In genomic region chr16:32641440-32642219, GRCm38 (mm10) we compare ENCODE assay signal across 18 mouse cellular contexts. TPM values are rescaled to one million over a fixed set of nuclear protein-coding genes. Genes with fewer than 3 reads are reported as not detected.
DNase-seq lines count a peak whose midpoint lies in the region; ATAC-seq and TF ChIP-seq lines count a peak whose summit lies in the region.
"Had no signal": no experiment of that assay in that cellular context is flagged by ENCODE, and none has a peak within 500 bp of the region (broad histone marks: within the 10 kb centered on the region; RNA-seq: fewer than 3 reads in every experiment).

No protein-coding gene starts in this region.

- ATAC-seq in forebrain, postnatal 0 days: no peak
- ATAC-seq in kidney, embryonic 15.5 days (replicated peaks; ENCODE audit: low FRiP score): no peak
- ATAC-seq in neural tube, embryonic 13.5 days (ENCODE audit: low read depth): no peak
- ATAC-seq: intestine, postnatal 0 days had no signal

- H3K27ac ChIP-seq in forebrain, embryonic 10.5 days: 0 out of 2 replicates have a peak overlapping the region, but pooled peaks have one; percentile 25
- H3K27ac ChIP-seq in forebrain, postnatal 0 days (ENCODE audit: low read depth, low read length): no peak overlapping the region
- peak overlapping the region; percentile 38; the same call in 1 of the 2 replicates for H3K27ac ChIP-seq in kidney, embryonic 15.5 days
- peak overlapping the region; percentile 24; the same call in 1 of the 2 replicates for H3K27ac ChIP-seq in neural tube, embryonic 13.5 days (replicated peaks)
- H3K27ac ChIP-seq: macrophage had no signal

- no peak overlapping the region for H3K9ac ChIP-seq in forebrain, postnatal 0 days
- no peak overlapping the region for H3K9ac ChIP-seq in kidney, embryonic 15.5 days
- no peak overlapping the region for H3K9ac ChIP-seq in neural tube, embryonic 13.5 days

- H3K4me1 ChIP-seq in forebrain, embryonic 10.5 days: peaks cover 42% of the 10 kb centered on the region
- H3K4me1 ChIP-seq in forebrain, postnatal 0 days (ENCODE audit: insufficient read depth): peaks cover 17% of the 10 kb centered on the region
- H3K4me1 ChIP-seq in kidney, embryonic 15.5 days: peaks cover 44% of the 10 kb centered on the region
- H3K4me1 ChIP-seq in neural tube, embryonic 13.5 days (replicated peaks): peaks cover 37% of the 10 kb centered on the region

- no peak overlapping the region for H3K4me3 ChIP-seq in forebrain, embryonic 10.5 days
- H3K4me3 ChIP-seq in forebrain, postnatal 0 days (ENCODE audit: low read depth, low read length): no peak overlapping the region
- H3K4me3 ChIP-seq in kidney, embryonic 15.5 days (replicated peaks): no peak overlapping the region
- no peak overlapping the region for H3K4me3 ChIP-seq in neural tube, embryonic 13.5 days

- no peak for DNase-seq in forebrain, embryonic 10.5 days (ENCODE audit: extremely low spot score, low spot score)
- DNase-seq in forebrain, postnatal 0 days: no peak
- DNase-seq in kidney, adult 8-10 months: no peak
- no peak for DNase-seq in neural tube, embryonic 10.5 days (ENCODE audit: extremely low spot score, low spot score)
- peak; percentile 42 for DNase-seq in testis, postnatal 10 days (ENCODE audit: low spot score)
- DNase-seq in cerebellum, postnatal 4 days (ENCODE audit: low spot score in 2 of 2): no peak
- DNase-seq: adrenal gland, adult 2 months; cerebellum, adult 11-12 months; gastrocnemius, postnatal 10 days; heart, postnatal 36 days; liver; lung, adult 18-20 months; thymus, postnatal 36 days had no signal

- TF ChIP-seq CTCF in forebrain, postnatal 0 days (IDR thresholded peaks at IDR 0.05; ENCODE audit: low read depth): no peak

- no peaks in the 10 kb centered on the region for H3K9me3 ChIP-seq in forebrain, embryonic 10.5 days
- H3K9me3 ChIP-seq in forebrain, postnatal 0 days (ENCODE audit: low read length): no peaks in the 10 kb centered on the region
- no peaks in the 10 kb centered on the region for H3K9me3 ChIP-seq in kidney, embryonic 15.5 days (replicated peaks)
- no peaks in the 10 kb centered on the region for H3K9me3 ChIP-seq in neural tube, embryonic 13.5 days

- no peaks in the 10 kb centered on the region for H3K27me3 ChIP-seq in forebrain, embryonic 10.5 days (ENCODE audit: poor library complexity, severe bottlenecking)
- no peaks in the 10 kb centered on the region for H3K27me3 ChIP-seq in forebrain, postnatal 0 days (ENCODE audit: insufficient read depth, low read length)
- no peaks in the 10 kb centered on the region for H3K27me3 ChIP-seq in kidney, embryonic 15.5 days
- H3K27me3 ChIP-seq in neural tube, embryonic 13.5 days: no peaks in the 10 kb centered on the region

- H3K4me2 ChIP-seq in forebrain, postnatal 0 days (ENCODE audit: low read depth): no peak overlapping the region
- H3K4me2 ChIP-seq in kidney, embryonic 15.5 days: peak overlapping the region; percentile 29; the same call in 1 of the 2 replicates
- 0 out of 2 replicates have a peak overlapping the region, but pooled peaks have one; percentile 1 for H3K4me2 ChIP-seq in neural tube, embryonic 13.5 days
- H3K4me2 ChIP-seq: heart, embryonic 11.5 days had no signal

- WGBS in forebrain, embryonic 10.5 days: 69% methylated on average over 20 of the region's 20 CpGs
- 57% methylated on average over 20 of the region's 20 CpGs for WGBS in forebrain, postnatal 0 days
- WGBS in kidney, embryonic 15.5 days: 57% methylated on average over 20 of the region's 20 CpGs
- 60% methylated on average over 20 of the region's 20 CpGs for WGBS in neural tube, embryonic 13.5 days

- no peaks in the 10 kb centered on the region for H3K36me3 ChIP-seq in forebrain, embryonic 10.5 days (replicated peaks)
- no peaks in the 10 kb centered on the region for H3K36me3 ChIP-seq in forebrain, postnatal 0 days (ENCODE audit: insufficient read depth)
- H3K36me3 ChIP-seq in kidney, embryonic 15.5 days: no peaks in the 10 kb centered on the region
- H3K36me3 ChIP-seq in neural tube, embryonic 13.5 days: no peaks in the 10 kb centered on the region

RNA-seq across cellular contexts. Expression of gene Tnk2, which starts 2.0 kb away (rescaled TPM):
- 10.1 and 11.0 TPM in 2 replicates for polyA plus RNA-seq in forebrain, embryonic 10.5 days (2016; fragmentation: Nextera tagmentation; extraction: Ambion mirVana)
- 48.4 and 55.3 TPM in 2 replicates for total RNA-seq in forebrain, postnatal 0 days (2014; rRNA removed)
- polyA plus RNA-seq in forebrain, postnatal 0 days (2015; fragmentation: Nextera tagmentation; extraction: Ambion mirVana): 10.3 and 13.2 TPM in 2 replicates
- polyA plus RNA-seq in kidney, embryonic 15.5 days (2015; fragmentation: Nextera tagmentation; extraction: Ambion mirVana): 9.3 and 12.4 TPM in 2 replicates
- 20.0 and 21.4 TPM in 2 replicates for polyA plus RNA-seq in neural tube, embryonic 13.5 days (2015; fragmentation: Nextera tagmentation; extraction: Ambion mirVana)

RNA-seq across cellular contexts. Expression of gene Tfrc, which starts 32.9 kb away (rescaled TPM):
- 71.3 and 72.0 TPM in 2 replicates for polyA plus RNA-seq in forebrain, embryonic 10.5 days (2016; fragmentation: Nextera tagmentation; extraction: Ambion mirVana)
- total RNA-seq in forebrain, postnatal 0 days (2014; rRNA removed): 70.3 and 112 TPM in 2 replicates
- 34.8 and 35.3 TPM in 2 replicates for polyA plus RNA-seq in forebrain, postnatal 0 days (2015; fragmentation: Nextera tagmentation; extraction: Ambion mirVana)
- polyA plus RNA-seq in kidney, embryonic 15.5 days (2015; fragmentation: Nextera tagmentation; extraction: Ambion mirVana): 50.2 and 50.7 TPM in 2 replicates
- 36.0 and 37.9 TPM in 2 replicates for polyA plus RNA-seq in neural tube, embryonic 13.5 days (2015; fragmentation: Nextera tagmentation; extraction: Ambion mirVana)
